Mouse (Mus musculus): ENCODE results near the gene Zar1.
"Not testable (repeated sequence)": the region's sequence is repeated elsewhere in the genome, so short reads cannot be mapped to it uniquely, and the experiment has no call there.

DNA sequence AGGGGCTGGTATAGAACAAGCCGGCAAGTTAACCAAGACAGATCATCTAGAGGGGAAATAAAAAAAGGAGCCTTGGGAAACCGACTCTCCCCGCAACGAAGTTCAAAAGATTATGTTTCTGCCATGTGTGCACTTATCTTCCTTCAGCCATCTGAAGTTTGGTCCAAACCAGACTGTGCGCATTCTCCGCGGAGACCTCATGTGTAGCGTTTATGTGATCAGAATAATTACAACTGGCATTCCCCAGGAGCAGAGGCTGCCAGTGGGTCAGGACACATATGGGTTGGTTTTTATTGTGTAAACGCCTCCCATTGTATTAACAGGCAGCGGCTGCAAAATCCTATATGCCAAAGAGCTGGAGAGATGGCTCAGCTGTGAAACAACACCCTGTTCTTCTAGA is 1.5 kb downstream of the Zar1 start:
- not testable (repeated sequence) for TF ChIP-seq CTCF (IDR thresholded peaks at IDR 0.05; ENCODE audit: extremely low read depth, insufficient read length, insufficient replicate concordance, low read depth, low read length); POLR2A (IDR thresholded peaks at IDR 0.05; ENCODE audit: low read depth, low read length)

Measured in small intestine, adult 2 months (tissue).